Mouse (Mus musculus) heart, embryonic 10.5 days (tissue): ENCODE measurements around the gene Dpysl5. TPM values are rescaled to one million over a fixed set of nuclear protein-coding genes. Genes with fewer than 3 reads are reported as not detected.
"Not testable (repeated sequence)": the region's sequence is repeated elsewhere in the genome, so short reads cannot be mapped to it uniquely, and the experiment has no call there.

Source experiments
- DNase-seq: peaks from one replicate; pipeline ENCODE4 v3.0.0-alpha.2; 2017; ENCODE audit warnings: low spot score
- H3K27ac ChIP-seq: fragments of 300-500 bp; sonication (generic); 2 replicates; pipeline ENCODE4 v1.5.1; 2016; ENCODE audit warnings: mild to moderate bottlenecking
- H3K27me3 ChIP-seq: fragments of 300-500 bp; sonication (generic); 2 replicates; pipeline ENCODE4 v1.6.1; 2016; ENCODE audit warnings: mild to moderate bottlenecking; ENCODE audit not compliant: poor library complexity, insufficient read depth, severe bottlenecking
- H3K36me3 ChIP-seq: fragments of 300-500 bp; sonication (generic); 2 replicates; pipeline ENCODE4 v1.6.1; 2016; ENCODE audit warnings: mild to moderate bottlenecking, moderate library complexity
- H3K4me1 ChIP-seq: fragments of 300-500 bp; sonication (generic); 2 replicates; pipeline ENCODE4 v1.6.1; 2016; ENCODE audit warnings: mild to moderate bottlenecking
- H3K4me3 ChIP-seq: fragments of 300-500 bp; sonication (generic); 2 replicates; pipeline ENCODE4 v1.5.1; 2016; ENCODE audit warnings: mild to moderate bottlenecking, moderate library complexity
- H3K9me3 ChIP-seq: fragments of 300-500 bp; sonication (generic); 2 replicates; pipeline ENCODE4 v1.6.1; 2016; ENCODE audit warnings: mild to moderate bottlenecking, moderate library complexity
- WGBS: fragments of 180-500 bp; shearing (Covaris S2); methylation state at CpG from one replicate; pipeline ENCODE4 v1.1.7; 2016; 5-methylcytosine and 5-hydroxymethylcytosine counted together
- polyA plus RNA-seq: library from polyadenylated mRNA; unstranded; fragments of >200 nt; fragmentation: Nextera tagmentation; extraction: Ambion mirVana; gene quantifications from 2 replicates; pipeline ENCODE4 v1.2.1, GENCODE M21; 2016

Dpysl5 gene
- 4.0 and 5.6 TPM in 2 replicates for polyA plus RNA-seq

DNA sequence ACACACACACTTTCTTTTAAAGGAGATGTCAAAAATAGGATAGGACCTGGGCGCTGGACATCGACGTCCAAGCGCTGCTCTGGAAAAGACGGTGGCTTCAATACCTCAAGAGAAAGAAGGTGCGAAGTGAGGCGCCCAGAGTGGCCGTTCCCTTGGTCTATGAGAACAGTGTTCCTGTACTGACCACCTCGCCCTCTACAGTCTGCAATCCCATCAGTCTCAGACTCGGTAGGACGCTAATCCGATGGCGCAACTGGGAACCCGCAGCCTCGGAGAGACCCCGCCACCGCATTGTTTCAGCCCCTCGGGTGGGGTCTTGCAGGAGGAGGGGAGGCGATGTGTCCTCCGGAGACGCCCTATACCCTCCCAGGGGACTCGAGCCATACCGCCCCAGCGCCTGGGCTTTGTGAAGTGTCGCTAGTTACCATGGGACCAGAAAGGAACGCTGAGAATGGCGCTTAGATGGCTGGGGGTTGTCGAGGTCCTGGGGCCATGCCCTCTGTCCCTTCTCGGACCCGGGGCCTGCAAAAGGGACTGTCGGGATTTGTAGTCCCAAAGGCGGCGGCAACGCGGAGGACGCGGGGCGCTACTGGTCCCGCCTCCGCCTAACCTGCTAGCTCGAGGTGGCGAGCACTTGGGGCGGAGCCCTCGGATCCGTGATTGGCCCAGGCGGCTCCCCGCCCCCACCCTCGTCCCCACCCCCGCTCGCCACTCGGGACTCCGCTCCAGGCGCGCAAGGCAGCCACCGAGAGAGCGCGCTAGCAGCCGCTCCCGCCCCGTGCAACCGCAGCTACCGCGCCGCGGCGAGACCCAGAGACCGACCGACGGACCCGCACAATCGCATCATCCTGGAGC lies at the start of gene Dpysl5:
TSS of gene Dpysl5 (plus strand) at position 418 of the 855 bp plus-strand sequence.
- Histone ChIP-seq H3K27ac (peak within 1 kb of the TSS; percentile 83), H3K27me3 (peaks cover 65% of the 10 kb centered on the region), H3K4me3 (peak within 1 kb of the TSS; percentile 70), H3K9me3 (no peaks in the 10 kb centered on the region), H3K36me3 (no peaks in the 10 kb centered on the region), H3K4me1 (peaks cover 28% of the 10 kb centered on the region)
- WGBS, result under 1% methylated on average over 71 of the region's 71 CpGs
- DNase-seq, result peak; percentile 92

DNA sequence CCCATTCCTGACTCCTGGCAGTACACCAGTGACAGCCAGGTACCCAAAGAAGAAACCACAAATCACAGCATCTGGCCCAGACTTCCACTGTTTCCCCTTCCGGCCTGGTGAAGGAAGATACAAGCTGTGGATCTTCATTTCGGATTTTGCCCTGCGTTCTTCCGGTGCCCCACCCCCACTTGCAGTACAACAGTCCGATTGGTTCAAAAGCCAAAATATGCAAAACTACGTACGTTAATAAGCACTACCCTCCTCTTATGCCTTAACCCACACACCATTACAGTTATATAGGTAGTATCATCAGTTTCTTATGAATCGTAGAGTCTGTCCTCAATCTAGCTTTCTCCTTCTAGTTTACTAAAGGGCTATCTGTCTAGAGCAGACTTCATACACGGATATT lies 46.0 kb upstream of the Dpysl5 start:
- Histone ChIP-seq H3K36me3 (peaks cover 26% of the 10 kb centered on the region), H3K27me3 (no peaks in the 10 kb centered on the region), H3K4me3 (no peak overlapping the region), H3K4me1 (peaks cover 20% of the 10 kb centered on the region), H3K27ac (no peak overlapping the region), H3K9me3 (no peaks in the 10 kb centered on the region)
- no peak for DNase-seq
- WGBS, result 89% methylated on average over 9 of the region's 9 CpGs

DNA sequence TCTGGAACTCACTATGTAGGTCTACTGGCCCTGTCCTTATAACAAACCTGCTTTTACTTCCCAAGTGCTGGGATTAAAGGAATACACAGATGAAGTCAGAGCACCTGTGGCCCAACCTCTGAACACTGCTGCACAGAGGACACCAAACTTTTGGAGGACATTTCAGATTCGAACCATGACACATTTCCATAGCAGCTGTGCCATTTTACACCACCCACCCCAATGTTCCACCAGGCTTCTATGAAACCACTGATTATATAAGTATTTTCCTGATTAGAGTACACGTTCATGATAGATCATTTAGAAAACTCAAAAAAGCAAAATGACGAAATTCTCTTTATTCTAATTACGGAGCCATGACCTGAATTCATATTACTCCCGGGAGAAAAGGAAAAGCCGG lies 45.4 kb upstream of the Dpysl5 start:
- H3K4me3 ChIP-seq, result peak overlapping the region; percentile 82
- no peak for DNase-seq
- no peaks in the 10 kb centered on the region for H3K27me3 ChIP-seq
- peaks cover 20% of the 10 kb centered on the region for H3K4me1 ChIP-seq
- no peaks in the 10 kb centered on the region for H3K9me3 ChIP-seq
- H3K36me3 ChIP-seq, result peaks cover 28% of the 10 kb centered on the region
- H3K27ac ChIP-seq, result peak overlapping the region; percentile 93
- WGBS, result 59% methylated on average over 6 of the region's 6 CpGs

DNA sequence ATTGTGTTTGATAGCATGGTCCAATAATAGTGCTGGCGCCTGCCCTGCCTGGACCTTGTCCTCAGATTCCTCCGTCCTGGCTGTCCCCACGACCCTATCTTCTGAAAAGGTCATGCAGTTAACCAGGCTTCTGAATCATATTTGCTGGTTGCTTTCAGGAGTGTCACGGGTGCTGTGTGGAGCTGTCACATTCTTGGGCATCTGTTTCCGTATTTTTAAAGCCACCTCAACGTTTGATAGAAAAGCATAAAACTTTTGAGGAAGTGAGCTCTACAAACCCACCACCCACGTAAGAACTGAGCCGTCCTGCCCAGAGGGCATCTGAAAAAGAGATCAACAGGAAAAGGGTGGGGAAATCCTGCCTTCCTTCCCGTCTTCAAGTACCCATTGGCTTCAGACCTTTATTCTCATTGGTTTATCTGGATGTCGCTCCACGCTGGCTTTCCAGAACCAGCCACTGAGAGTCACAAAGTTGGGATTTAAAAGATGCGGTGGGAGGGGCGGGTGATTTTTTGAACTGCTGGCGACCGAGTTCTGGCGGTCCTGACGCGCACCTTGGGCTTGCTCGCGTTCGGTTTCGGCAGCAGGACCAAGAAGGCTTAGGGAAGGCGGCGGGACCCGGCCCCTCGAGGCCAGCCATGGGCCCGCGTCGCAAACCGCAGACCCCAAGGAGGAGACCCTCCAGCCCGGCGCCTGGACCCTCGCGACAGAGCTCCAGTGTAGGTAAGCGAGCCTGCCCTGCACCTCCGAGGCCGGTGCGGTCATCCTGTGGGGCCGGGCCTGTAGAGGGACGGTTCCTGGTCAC lies 44.8 kb upstream of the Dpysl5 start, which contains the start of gene Cenpa:
TSS of gene Cenpa (plus strand) at position 387 of the 805 bp plus-strand sequence.
- peak; percentile 97 for DNase-seq
- WGBS, result under 1% methylated on average over 40 of the region's 40 CpGs
- H3K36me3 ChIP-seq, result peaks cover 34% of the 10 kb centered on the region

GRCm38 (mm10) chr5:30667215-30667614 lies 44.1 kb upstream of the Dpysl5 start:
- Histone ChIP-seq H3K9me3 (no peaks in the 10 kb centered on the region), H3K4me3 (peak overlapping the region; percentile 82), H3K27ac (peak overlapping the region; percentile 93), H3K4me1 (peaks cover 20% of the 10 kb centered on the region), H3K27me3 (no peaks in the 10 kb centered on the region), H3K36me3 (peaks cover 40% of the 10 kb centered on the region)
- WGBS, result under 1% methylated on average over 13 of the region's 13 CpGs
- DNase-seq, result no peak

More for the DNA sequence above, 44.8 kb upstream of the Dpysl5 start, which contains the start of gene Cenpa:
- no peaks in the 10 kb centered on the region for H3K9me3 ChIP-seq
- peak within 1 kb of the TSS; percentile 93 for H3K27ac ChIP-seq
- H3K4me1 ChIP-seq, result peaks cover 20% of the 10 kb centered on the region
- no peaks in the 10 kb centered on the region for H3K27me3 ChIP-seq
- peak within 1 kb of the TSS; percentile 82 for H3K4me3 ChIP-seq

GRCm38 (mm10) chr5:30667686-30668085 lies 43.7 kb upstream of the Dpysl5 start:
- H3K27ac ChIP-seq, result peak overlapping the region; percentile 93
- H3K4me3 ChIP-seq, result peak overlapping the region; percentile 82
- H3K9me3 ChIP-seq, result no peaks in the 10 kb centered on the region
- no peaks in the 10 kb centered on the region for H3K27me3 ChIP-seq
- WGBS, result 15% methylated on average over 3 of the region's 3 CpGs
- no peak for DNase-seq
- H3K4me1 ChIP-seq, result peaks cover 20% of the 10 kb centered on the region
- H3K36me3 ChIP-seq, result peaks cover 45% of the 10 kb centered on the region

GRCm38 (mm10) chr5:30668637-30669495 lies 42.5 kb upstream of the Dpysl5 start:
- DNase-seq, result no peak
- no peak overlapping the region for H3K27ac ChIP-seq
- peaks cover 57% of the 10 kb centered on the region for H3K36me3 ChIP-seq
- peaks cover 20% of the 10 kb centered on the region for H3K4me1 ChIP-seq
- H3K27me3 ChIP-seq, result no peaks in the 10 kb centered on the region
- 93% methylated on average over 9 of the region's 9 CpGs for WGBS
- H3K9me3 ChIP-seq, result no peaks in the 10 kb centered on the region
- H3K4me3 ChIP-seq, result peak overlapping the region; percentile 82

- Histone ChIP-seq H3K36me3 (peaks cover 63% of the 10 kb centered on the region), H3K27ac (no peak overlapping the region), H3K4me1 (peaks cover 20% of the 10 kb centered on the region), H3K27me3 (no peaks in the 10 kb centered on the region), H3K9me3 (no peaks in the 10 kb centered on the region), H3K4me3 (0 out of 2 replicates have a peak overlapping the region, but pooled peaks have one; percentile 8)
- no peak for DNase-seq
- WGBS, result 66% methylated on average over 3 of the region's 3 CpGs
Measured at GRCm38 (mm10) chr5:30669496-30669830, 41.9 kb upstream of the Dpysl5 start.

DNA sequence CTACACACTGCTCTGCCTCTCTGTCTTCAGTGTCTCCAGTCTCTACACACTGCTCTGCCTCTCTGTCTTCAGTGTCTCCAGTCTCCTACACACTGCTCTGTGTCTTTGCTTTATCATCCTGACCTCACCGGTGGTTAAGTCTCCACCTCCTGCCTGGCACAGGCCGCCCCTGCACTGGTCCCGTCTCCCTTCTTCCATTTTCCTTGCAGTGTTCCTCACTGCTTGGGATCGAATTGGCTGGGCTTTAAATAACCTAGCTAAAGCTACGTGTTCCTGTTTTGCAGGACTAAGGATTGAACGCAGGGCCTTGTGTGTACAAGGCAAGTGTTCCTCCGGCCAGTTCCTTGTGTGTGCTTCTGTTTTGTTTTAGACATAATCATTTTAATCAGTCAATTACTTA lies 41.3 kb upstream of the Dpysl5 start:
- Histone ChIP-seq H3K27me3 (no peaks in the 10 kb centered on the region), H3K9me3 (no peaks in the 10 kb centered on the region), H3K4me1 (peaks cover 20% of the 10 kb centered on the region), H3K27ac (no peak overlapping the region), H3K36me3 (peaks cover 67% of the 10 kb centered on the region), H3K4me3 (no peak overlapping the region)
- whole genome bisulfite sequencing, result 82% methylated on average over 7 of the region's 7 CpGs
- DNase-seq, result no peak

DNA sequence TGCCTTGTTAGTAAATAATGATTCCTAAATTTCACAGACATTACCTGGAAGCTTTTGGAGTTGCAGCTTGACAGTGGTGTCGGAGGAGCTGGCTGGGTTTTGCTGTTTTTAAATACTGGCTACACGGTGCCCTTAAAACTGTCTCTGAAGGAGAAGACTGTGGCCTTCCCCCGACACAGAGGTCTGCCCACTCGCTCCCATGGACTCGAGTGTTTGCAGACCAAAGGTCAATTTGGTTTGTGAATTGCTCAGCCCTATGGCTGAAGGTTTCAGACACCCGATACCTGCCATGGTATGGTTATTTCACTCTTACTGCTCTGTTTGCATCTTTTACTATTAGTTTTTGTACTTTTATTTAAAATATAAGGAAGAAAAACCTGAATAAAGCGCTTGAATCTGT lies 37.4 kb upstream of the Dpysl5 start:
- H3K27ac ChIP-seq, result no peak overlapping the region
- no peak overlapping the region for H3K4me3 ChIP-seq
- H3K36me3 ChIP-seq, result peaks cover 81% of the 10 kb centered on the region

DNA sequence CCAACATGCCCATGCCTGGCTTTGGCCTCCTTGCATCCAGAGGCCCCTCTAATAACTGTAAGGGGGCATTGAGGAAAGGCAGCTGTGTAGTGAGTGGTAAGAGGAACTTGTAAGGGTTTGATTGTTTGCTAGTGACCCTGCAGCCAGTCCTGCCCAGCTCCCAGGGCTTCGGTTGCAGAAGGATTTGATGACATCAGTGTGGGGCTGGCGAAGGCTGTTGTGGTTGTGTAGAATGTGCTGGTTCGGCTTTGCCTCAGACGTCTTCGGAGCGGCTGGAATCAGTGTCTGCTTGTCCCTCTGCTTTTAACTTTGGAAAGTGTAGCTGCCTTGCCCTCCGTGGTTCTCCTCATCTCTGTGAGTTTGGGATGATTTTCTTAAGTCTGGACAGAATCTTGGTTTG lies 34.6 kb upstream of the Dpysl5 start:
- WGBS, result 84% methylated on average over 7 of the region's 7 CpGs
- no peaks in the 10 kb centered on the region for H3K9me3 ChIP-seq
- no peak overlapping the region for H3K27ac ChIP-seq
- H3K4me3 ChIP-seq, result no peak overlapping the region
- no peaks in the 10 kb centered on the region for H3K27me3 ChIP-seq
- no peaks in the 10 kb centered on the region for H3K4me1 ChIP-seq
- no peak for DNase-seq
- peaks cover 53% of the 10 kb centered on the region for H3K36me3 ChIP-seq

More for the DNA sequence above, 37.4 kb upstream of the Dpysl5 start:
- no peak for DNase-seq
- H3K27me3 ChIP-seq, result no peaks in the 10 kb centered on the region
- 83% methylated on average over 7 of the region's 7 CpGs for WGBS
- H3K9me3 ChIP-seq, result no peaks in the 10 kb centered on the region
- peaks cover 6% of the 10 kb centered on the region; the same call in 1 of the 2 replicates for H3K4me1 ChIP-seq

- DNase-seq, H3K27me3 ChIP-seq, H3K4me3 ChIP-seq, H3K27ac ChIP-seq, H3K9me3 ChIP-seq, H3K4me1 ChIP-seq: not testable (repeated sequence)
- peaks cover 41% of the 10 kb centered on the region for H3K36me3 ChIP-seq
- 91% methylated on average over 3 of the region's 3 CpGs for WGBS
Measured at GRCm38 (mm10) chr5:30678069-30678468, 33.3 kb upstream of the Dpysl5 start.
